Comparison of ENCODE assay signal across 13 mouse cellular contexts in genomic region chr5:66417289-66417688, GRCm38 (mm10).
DNase-seq lines count a peak whose midpoint lies in the region; ATAC-seq and TF ChIP-seq lines count a peak whose summit lies in the region.
"Had no signal": no experiment of that assay in that cellular context is flagged by ENCODE, and none has a peak within 500 bp of the region (broad histone marks: within the 10 kb centered on the region; RNA-seq: fewer than 3 reads in every experiment).

No protein-coding gene starts in this region.

- DNase-seq in gastrocnemius, adult 2 months: peak; percentile 31
- DNase-seq in gastrocnemius, adult 8-10 months (ENCODE audit: low spot score in 2 of 2): no peak
- DNase-seq in cerebellum, adult 8-10 months: peak; percentile 12
- no peak for DNase-seq in thymus, postnatal 25 days
- no peak for DNase-seq in right cerebral cortex, postnatal 25 days
- no peak for DNase-seq in left cerebral cortex, postnatal 36 days (ENCODE audit: low spot score in 2 of 2)
- DNase-seq: gastrocnemius, postnatal 14 days; kidney, postnatal 25 days; liver; lung, postnatal 10 days had no signal

- H3K4me1 ChIP-seq in heart, embryonic 13.5 days: peaks cover 40% of the 10 kb centered on the region
- peaks cover 6% of the 10 kb centered on the region; the same call in 1 of the 2 replicates for H3K4me1 ChIP-seq in hindbrain, embryonic 16.5 days (ENCODE audit: control insufficient read depth, insufficient read depth, low read depth, low read length)

- ATAC-seq in heart, embryonic 13.5 days (ENCODE audit: extremely low read depth, insufficient number of reproducible peaks, low FRiP score, low TSS enrichment): peak; percentile 39; the same call in 1 of the 2 replicates
- ATAC-seq in hindbrain, embryonic 16.5 days: no peak
- ATAC-seq: forebrain, embryonic 13.5 days had no signal

- no peak overlapping the region for H3K27ac ChIP-seq in gastrocnemius, adult 2 months
- peak overlapping the region; percentile 78 for H3K27ac ChIP-seq in heart, embryonic 13.5 days (replicated peaks)
- 0 out of 2 replicates have a peak overlapping the region, but pooled peaks have one; percentile 12 for H3K27ac ChIP-seq in hindbrain, embryonic 16.5 days (ENCODE audit: low read depth, low read length)
- H3K27ac ChIP-seq: forebrain, embryonic 13.5 days had no signal

- intact Hi-C loops in gastrocnemius, adult 2 months (cut with DNase I): no loop called here
- intact Hi-C loops in left cerebral cortex, postnatal 36 days (cut with DNase I): no loop called here

- H3K9me3 ChIP-seq in heart, embryonic 13.5 days: no peaks in the 10 kb centered on the region
- no peaks in the 10 kb centered on the region for H3K9me3 ChIP-seq in hindbrain, embryonic 16.5 days (ENCODE audit: control insufficient read depth, low read length)
- H3K9me3 ChIP-seq: forebrain, embryonic 13.5 days had no signal

- peak overlapping the region; percentile 37; the same call in 1 of the 2 replicates for H3K4me2 ChIP-seq in heart, embryonic 13.5 days
- H3K4me2 ChIP-seq in hindbrain, embryonic 16.5 days (ENCODE audit: low read length): no peak overlapping the region
- H3K4me2 ChIP-seq: forebrain, embryonic 13.5 days had no signal

- H3K27me3 ChIP-seq in heart, embryonic 13.5 days (replicated peaks): no peaks in the 10 kb centered on the region
- no peaks in the 10 kb centered on the region for H3K27me3 ChIP-seq in hindbrain, embryonic 16.5 days (replicated peaks; ENCODE audit: control insufficient read depth, insufficient read depth, low read length)
- H3K27me3 ChIP-seq: forebrain, embryonic 13.5 days had no signal

- WGBS in heart, embryonic 13.5 days: 34% methylated on average over 8 of the region's 8 CpGs
- 51% methylated on average over 8 of the region's 8 CpGs for WGBS in hindbrain, embryonic 16.5 days

- peak; percentile 28 for TF ChIP-seq CTCF in gastrocnemius, adult 2 months (IDR thresholded peaks at IDR 0.05)

- H3K36me3 ChIP-seq in heart, embryonic 13.5 days: no peaks in the 10 kb centered on the region
- no peaks in the 10 kb centered on the region for H3K36me3 ChIP-seq in hindbrain, embryonic 16.5 days (ENCODE audit: control insufficient read depth, insufficient read depth, low read length)

- no peak overlapping the region for H3K9ac ChIP-seq in heart, embryonic 13.5 days
- no peak overlapping the region for H3K9ac ChIP-seq in hindbrain, embryonic 16.5 days (ENCODE audit: low read depth, low read length)
- H3K9ac ChIP-seq: forebrain, embryonic 13.5 days had no signal

- no peak overlapping the region for H3K4me3 ChIP-seq in gastrocnemius, adult 2 months
- no peak overlapping the region for H3K4me3 ChIP-seq in heart, embryonic 13.5 days
- no peak overlapping the region for H3K4me3 ChIP-seq in hindbrain, embryonic 16.5 days (ENCODE audit: low read length)
- H3K4me3 ChIP-seq: forebrain, embryonic 13.5 days had no signal

Comparison
In these comparisons a context has a peak if more than half of its experiments do, and no peak if none do; other contexts are left out.
1. DNase-seq: peak in gastrocnemius, adult 2 months (single experiment) and cerebellum, adult 8-10 months (single experiment); none in gastrocnemius, adult 8-10 months (0 of 2), thymus, postnatal 25 days (single experiment), right cerebral cortex, postnatal 25 days (single experiment) and left cerebral cortex, postnatal 36 days (0 of 2).